Mouse (Mus musculus): ENCODE measurements around the gene Pigt.

Gene Pigt

DNA sequence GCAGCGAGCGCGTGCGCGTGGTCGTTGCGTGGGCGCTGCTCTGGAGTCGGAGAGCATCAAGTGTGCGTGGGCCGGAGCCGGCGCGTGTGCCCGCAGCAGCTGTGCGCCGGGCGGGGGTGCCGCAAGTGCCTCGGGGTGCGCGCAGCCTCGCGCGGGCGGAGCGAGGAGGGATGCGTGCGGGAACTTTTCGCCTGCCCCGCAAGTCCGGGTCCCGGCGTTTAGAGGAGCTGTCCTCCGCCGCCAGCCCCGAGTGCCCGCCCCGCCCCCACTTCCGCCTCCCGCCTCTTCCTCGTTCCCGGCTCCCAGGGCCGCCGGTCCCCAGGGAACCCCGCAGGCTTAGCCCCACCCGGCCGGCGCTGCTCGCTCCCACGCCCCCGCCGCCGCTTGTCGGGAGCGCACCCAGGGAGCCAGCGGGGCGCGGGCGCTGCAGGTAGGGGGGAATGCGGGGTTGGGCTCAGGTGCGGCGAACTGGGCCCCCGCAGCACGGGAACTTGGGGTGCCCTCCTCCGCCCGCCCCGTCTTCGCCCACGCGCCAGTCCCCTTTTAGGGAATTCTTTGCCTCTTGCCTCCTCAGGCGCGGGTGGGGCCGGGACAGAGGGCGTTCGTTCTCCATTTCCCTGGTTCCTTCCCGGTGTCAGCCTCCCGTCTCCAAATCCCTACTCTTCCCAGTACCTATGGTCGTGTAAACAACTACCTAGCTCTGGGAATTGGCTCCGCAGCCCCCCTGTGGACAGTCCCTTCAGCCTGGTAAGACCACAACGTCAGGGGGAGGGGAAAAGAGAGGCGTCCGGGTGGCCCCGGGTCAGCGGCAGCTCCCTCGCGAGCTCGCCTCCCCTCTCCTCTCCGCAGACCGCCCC, 10.8 kb upstream of the Pigt start:
- no peak for DNase-seq (ENCODE audit: extremely low read depth, low read depth)

DNA sequence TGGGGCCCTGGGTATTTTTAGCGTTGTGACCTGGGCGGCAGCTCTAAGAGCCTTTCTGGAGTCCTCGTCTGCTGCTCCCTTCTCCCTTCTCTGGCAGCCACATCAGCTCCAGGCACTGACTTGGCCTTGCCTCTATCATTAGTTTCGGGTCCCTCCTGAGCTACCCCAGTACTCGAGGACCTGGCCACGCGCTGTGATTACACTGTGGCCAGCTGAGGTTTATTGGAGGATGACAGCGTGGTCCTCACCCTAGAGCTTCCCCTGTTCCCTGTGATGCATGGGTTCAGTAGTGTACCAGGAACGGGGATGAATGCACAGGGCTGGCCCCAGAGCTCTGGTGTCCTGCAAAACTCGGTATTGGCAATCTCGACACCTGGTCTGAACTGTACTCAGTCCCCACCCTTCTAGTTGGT, 10.2 kb upstream of the Pigt start:
- DNase-seq (ENCODE audit: extremely low read depth, low read depth), result no peak

DNA sequence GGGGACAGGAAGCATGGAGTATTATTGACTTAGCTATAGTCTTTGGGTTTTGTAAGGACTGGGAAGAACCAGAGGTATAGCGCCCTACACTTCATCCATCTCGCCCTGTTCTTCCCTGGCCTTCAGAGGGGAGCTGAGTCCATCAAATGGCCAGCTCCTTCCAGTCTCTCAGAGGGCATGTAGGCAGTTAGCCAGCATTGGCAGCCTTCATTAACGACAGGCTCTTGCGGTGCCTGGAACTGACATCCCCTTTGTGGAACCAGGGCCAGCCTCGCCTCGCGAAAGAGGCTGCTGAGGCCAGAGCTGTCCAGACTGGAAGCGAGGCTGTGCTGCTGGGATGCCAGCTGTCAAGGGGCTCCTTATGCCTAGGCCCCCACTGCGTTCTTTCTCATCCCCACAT, 9.5 kb upstream of the Pigt start:
- DNase-seq (ENCODE audit: extremely low read depth, low read depth), result no peak

DNA sequence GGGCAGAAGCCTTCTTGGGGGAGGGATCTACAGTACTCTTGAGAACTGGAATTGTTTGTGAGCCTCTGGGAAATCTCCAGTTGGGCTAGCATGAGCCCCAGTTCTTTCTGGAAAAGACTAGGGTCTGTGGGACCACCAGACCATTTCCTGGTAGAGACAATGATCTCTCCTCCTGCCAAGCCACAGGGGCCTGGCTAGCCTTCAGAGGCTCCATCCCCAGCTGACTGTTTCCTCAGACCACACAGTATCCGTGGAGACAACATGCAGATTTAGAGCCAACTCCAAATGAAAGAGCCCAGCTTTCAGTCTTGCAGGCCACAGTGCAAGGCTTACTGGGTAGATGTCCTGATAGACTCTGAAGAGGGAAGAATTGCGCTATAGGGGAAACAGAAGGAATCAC, 3.2 kb upstream of the Pigt start:
- no peak for DNase-seq (ENCODE audit: extremely low read depth, low read depth)

DNA sequence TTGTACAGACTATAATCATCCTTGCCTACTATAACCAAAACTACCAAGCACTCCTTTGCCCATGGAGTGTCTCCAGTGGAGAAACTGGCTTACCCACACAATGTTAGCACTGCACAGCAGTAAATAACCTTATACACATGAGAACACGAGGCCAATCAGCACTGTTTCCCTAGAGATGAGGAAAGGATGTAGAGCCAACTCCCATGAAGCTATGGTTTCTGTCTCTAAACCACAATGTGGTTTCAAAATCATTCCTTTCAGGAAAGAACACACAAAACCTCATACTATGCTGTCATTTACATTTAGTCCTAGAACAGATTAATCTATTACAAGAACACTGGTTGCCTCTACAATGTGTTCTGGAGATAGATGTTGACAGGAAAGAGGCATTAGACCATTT, 989 bp upstream of the Pigt start:
- no peak for DNase-seq (ENCODE audit: extremely low read depth, low read depth)

DNA sequence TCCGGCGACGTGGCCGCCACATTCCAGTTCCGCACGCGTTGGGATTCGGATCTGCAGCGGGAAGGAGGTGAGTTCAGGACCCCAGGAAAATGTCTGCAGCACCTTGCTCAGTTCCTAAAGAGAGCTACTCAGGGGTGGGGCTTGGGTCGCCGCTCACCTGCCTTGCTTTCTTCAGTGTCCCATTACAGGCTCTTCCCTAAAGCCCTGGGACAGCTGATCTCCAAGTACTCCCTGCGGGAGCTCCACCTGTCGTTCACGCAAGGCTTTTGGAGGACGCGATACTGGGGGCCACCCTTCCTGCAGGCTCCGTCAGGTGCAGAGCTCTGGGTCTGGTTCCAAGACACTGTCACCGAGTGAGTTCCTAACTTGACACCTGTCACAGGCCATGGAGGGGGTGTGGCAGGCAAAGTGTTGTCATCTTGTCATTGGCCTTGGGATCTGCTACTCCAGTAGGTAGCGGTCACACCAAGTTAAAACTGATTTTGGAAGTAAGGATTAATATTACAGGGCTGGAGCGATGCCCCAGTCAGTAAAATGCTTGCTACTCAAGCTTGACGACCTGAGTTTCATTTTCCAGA, 460 bp downstream of the Pigt start:
- DNase-seq (ENCODE audit: extremely low read depth, low read depth), result no peak

DNA sequence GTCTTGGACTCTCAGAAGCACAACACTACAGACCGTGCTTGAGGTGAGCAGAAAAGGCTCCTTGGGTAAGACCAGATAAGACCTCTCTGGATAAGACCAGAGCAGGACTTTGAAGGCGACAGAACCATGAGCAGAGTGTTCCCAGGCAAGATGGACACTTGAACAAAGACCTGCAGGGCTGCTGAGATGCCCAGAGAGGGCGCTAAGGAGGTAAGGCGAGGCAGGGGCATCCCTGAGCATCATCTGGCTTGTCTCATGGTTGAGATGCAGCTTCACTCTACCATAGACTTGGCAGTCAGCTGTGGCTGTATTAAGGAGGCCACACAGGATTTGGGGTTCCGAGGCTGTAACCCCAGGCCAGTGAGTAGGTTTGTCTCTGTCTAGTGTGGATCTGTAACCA, 2.0 kb downstream of the Pigt start:
- DNase-seq (ENCODE audit: extremely low read depth, low read depth), result no peak

DNA sequence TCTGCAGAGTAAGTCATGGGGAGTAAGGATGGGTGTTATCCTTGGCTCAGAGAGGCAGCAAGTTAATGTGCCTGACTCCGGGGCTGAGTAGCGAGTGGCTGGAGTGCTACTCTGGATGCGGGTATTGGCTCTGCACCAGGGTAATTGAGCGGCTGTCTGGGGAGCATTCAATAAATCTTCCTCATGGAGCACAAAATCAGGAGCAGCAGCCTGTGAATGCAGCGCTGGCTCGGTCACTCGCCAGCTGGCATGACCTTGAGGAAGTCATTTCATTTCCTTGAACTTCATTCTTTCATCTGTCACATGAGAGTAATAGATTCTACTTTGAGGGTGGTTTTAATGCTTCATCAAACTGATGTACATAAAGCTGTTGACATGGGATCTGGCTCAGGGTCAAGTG, 3.2 kb downstream of the Pigt start:
- DNase-seq (ENCODE audit: extremely low read depth, low read depth), result no peak

DNA sequence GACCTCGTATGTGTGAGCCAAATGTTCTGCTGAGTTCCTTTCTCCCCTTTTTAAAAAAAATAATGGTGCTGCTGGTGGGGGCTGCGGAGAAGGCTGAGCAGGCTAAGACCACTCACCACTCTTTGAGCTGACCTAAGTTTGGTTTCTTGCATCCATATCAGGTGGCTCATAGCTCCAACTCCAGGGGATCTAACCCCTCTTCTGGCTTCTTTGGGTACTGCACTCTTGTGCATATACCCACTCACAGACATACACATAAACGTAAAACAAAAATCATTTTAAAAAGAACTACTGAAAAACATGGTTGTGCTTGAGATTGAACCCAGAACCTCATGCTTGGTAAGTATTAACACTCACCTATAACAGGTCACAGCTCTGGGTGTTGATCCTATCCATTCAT, 7.6 kb downstream of the Pigt start:
- DNase-seq (ENCODE audit: extremely low read depth, low read depth), result no peak

DNA sequence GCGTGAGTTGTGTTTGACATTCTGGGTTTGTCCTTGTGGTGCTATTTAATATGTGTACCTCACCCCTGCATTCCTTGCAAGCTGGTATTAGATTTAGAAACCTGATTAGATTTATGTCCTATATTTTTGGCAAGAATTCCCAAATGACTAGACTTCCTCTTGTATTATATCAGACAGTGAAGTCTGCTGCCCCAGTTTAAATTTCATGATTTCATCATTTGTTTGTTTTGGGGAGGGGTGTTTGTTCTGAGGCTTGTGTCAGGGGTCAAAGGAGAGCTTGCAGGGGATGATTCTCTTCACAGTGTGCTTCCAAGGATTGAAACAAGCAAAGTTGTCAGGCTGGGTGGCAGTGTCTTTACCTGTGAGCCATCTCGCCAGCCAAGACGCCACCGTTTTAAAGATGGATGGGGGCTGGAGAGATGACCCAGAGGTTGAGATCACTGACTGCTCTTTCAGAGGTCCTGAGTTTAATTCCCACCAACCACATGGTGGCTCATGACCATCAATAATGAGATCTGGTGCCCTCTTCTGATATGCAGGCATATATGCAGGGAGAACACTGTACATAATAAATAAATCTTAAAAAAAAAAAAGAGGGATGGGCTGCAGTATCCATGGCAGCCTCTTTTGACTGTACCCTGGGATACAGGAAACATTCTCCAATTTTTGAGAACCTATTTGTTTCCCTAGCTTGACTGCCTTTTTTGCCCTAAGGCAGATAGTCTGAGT, 8.5 kb downstream of the Pigt start:
- no peak for DNase-seq (ENCODE audit: extremely low read depth, low read depth)

DNA sequence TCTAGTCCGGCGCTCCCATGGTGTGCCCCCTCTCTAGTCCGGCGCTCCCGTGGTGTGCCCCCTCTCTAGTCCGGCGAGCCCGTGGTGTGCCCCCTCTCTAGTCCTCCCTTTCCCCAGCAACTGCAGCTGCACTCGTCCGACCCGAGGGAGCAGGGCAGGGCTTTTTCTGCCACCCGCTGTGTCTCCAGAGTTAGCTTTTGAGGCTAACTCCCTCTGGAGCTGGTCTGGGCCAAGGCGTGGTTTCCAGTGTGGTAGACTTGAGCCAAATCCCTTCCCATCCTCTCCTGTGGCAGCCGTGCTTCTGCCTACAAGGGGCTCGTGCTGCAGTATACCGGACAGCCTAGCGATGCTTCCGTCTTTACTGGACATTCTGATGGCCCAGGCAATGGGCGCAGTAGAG, 10.5 kb downstream of the Pigt start:
- no peak for DNase-seq (ENCODE audit: extremely low read depth, low read depth)

DNA sequence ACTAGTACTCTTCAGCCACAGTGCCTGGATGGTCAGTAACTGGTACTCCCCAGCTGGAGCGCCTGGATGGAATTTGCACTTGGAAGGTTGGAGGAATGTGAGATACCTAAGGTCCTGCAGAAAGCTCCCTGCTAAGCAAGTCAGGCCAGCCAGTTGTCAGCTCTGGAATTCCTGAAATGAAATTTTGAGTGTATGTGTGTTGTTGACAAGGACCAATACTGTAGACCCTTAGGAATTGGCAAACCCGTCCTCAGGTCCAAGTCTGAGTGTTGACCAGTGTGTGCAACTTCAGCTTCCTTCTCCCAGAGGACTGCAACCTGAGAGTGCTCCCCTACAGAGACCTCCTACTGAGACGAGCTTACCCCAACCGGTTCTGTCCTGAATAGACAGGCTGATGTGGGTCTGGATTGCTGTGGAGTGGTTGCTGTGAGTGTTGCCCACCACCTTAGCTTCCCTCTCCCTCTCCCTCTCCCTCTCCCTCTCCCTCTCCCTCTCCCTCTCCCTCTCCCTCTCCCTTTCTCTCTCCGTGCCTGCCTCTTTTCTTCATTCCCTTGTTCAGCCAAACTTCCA, 13.4 kb downstream of the Pigt start:
- DNase-seq (ENCODE audit: extremely low read depth, low read depth), result no peak

DNA sequence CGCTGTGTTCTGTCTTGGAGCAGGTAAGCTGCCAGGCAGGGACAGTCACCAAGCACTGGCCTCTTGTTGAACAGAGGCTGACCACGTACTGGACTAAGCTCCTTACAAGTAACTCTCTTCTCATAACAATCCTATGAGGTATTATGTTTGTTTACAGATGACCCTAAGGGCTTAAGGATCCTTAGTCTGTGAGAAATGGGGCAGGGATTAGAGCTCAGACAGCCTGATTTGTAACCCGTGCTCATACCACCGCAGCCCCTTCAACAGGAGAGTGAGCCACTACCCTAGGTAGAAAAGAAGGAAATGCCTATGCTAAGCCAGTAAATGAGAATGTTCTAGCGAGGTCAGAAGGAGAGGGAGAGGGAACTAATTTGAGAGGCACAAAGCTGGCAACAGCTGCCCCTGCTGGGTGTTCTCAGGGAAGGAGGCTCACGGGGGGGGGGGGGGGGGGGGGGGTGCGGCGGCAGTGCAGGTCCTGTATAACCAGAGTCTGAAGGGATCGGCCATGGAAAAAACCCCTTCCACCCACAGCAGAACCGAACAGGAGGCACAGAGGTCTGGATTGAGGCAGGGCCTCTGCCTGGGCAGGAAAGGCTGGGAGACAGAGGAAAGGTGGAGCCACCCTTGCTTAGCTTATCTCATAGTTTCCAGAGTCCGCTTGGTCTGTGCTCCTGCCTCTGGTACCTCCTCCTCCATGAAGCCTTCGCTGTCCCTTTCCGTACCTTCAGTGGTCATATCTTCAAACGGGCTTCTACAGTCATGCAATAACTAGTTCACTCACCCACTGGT, 15.0 kb downstream of the Pigt start:
- no peak for DNase-seq (ENCODE audit: extremely low read depth, low read depth)

DNA sequence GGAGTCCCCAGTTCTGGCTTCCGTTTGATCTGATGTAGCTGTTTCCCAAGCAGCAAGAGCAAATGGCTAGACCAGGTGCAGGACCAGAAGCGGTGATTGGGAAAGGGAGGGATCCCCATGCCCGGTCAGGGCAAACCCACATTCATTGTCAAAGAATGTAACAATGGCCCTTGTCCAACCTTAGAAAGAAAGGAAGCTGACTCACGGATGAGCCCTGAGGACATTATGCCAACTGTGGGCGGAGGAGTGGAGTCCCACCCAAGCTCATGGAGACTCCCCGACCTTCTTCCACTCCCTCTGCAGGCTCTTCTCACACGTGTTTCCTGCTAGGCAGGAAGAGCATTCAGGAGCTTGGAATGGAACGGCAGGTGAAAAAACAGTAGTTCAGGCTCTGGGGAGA, 16.1 kb downstream of the Pigt start:
- DNase-seq (ENCODE audit: extremely low read depth, low read depth), result no peak

DNA sequence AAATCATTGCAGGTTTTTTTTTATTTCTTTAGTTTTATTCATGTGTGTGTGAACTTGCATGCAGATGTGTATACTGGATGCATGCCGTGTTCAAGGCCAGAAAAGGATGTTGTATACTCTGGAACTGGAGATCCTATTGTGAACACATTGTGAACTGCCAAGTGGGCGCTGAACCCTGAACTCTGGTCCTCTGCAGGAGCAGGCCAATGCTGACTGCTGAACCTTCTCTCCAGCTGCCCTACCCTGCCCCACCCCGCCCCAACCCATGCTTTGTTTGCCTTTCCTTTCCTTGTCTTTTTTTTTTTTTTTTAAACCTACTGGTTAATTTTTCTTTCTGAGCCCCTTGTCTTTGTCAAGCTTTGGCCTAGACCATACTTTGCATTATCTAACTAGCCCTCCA, 17.6 kb downstream of the Pigt start:
- DNase-seq (ENCODE audit: extremely low read depth, low read depth), result no peak

DNA sequence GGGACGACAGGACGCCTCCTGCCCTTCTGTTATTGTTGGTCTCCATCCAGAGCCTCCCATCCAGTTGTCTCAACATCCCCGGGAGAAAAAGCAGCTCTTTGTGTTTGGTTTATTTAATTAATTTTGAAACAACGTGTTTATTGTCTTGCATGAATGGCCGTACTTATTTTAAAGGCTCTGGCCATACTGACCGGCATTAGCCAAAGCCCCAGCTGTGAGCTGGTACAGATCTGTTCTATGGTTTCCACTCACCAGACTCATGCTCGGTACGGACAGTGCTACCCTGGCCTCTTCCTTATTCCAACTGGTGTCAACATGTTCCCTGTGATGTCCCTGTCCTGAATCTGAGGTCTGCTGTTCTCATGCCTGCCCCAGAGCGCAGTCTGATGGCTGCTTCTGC, 18.6 kb downstream of the Pigt start:
- no peak for DNase-seq (ENCODE audit: extremely low read depth, low read depth)

DNA sequence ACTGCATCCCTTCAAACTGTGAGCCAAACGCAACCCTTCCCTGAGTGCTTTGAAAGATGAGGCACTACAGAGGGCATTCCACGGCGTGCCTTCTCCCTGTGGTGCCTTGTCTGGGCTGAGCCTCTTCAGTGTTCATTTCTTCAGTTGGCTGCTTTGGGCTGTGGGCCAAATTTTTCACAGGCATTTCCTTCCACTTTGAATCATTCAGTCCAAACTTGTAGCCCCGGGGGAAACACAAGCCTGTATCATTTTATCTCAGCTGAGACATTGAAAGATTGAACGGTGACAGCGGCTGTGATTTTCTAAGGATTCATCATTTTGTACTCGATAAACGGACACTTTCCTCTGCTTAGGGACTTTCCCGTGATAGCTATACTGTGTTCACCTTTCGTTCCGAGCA, 19.3 kb downstream of the Pigt start:
- no peak for DNase-seq (ENCODE audit: extremely low read depth, low read depth)

DNA sequence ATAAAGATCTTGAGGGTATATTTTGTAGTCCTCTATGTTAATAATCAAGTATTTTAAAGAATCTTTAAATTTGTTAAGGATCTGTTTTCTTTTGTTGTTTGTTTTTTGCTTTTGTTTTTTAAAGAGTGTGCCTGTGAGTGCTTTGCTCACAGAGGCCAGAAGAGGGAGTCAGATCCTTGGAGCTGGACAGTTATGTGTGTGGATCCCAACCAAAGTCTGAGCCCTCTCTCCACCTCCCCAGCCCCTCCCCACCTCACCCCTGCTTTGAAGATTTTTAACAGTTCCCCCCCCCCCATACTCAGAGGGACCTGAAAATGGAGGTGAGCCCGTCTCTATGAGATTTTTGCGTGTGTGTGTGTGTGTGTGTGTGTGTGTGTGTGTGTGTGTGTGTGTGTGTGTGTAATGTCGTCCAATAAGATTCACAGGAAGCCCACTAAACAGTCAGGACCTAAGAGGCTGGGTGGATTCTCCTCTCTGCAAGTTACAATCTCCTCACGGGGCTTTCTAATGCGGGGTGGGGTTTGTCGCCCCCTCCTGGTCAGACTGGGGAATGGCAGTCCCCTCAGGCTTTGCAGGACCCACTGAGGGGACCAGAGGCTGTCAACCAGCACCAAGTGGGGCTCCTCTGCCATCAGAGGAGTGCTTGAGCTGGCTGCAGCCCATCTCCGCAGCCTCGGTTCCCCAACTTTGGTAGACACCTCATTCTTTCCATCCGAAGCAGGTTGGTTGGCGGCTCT, 20.3 kb downstream of the Pigt start:
- DNase-seq (ENCODE audit: extremely low read depth, low read depth), result no peak

DNA sequence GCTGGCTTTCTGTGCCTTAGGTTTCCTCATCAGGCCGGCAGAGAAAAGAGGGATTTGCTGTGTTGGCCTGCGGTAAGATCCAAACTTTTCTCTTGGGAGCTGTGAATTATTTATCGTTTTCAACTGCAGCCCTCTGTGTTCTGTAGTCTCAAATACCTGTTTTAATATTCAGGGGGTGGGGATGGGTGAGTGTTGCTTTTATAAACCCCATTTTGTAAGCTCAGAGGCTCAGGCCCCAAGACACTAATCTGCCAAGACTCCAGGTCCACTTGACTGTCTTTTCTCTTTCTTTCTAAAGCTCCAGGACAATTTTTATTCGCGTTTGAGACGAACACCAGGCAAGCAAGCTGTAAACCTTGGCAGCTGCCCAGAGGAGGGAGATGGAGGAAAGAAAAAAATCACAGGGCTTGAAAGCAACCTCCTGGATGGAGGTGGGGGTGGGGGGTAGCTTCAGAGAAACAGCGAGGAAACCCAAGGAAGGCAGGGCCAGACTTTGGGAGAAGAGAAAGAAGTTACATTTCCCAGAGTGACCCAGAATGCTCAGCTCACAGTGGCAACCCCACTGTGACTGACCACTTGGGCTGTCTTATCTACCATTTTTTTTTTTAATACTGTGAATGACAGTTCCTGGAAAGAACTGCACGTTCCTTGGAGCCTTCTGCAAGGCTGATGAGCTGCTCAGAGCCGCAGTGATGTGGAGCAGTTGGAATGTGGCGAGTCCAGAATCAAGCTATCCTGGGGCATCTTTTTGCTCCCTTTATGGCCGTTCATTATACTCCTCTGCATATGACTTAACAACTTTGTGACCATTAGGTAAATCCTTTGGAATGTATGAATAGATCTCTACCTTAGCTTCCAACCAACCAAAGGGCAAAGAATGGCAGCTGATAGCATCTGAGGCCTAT, 21.2 kb downstream of the Pigt start:
- DNase-seq (ENCODE audit: extremely low read depth, low read depth), result no peak

DNA sequence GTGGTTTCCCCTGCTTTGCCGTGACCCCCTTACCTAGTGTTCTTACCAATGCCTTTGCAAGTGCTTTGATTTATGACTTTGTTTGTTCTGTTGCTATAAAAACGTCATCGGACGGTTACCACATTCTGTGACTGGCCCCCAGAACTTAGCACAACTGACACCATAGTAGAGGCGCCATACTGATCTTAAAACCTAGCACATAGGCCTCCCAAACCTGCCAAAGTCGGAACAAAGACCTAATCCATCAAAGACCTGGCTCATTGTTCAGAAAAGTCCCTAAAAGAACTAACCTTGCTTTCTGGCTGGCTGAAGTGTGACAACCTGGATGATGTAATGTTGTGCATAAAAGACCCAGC, 21.8 kb downstream of the Pigt start:
- DNase-seq (ENCODE audit: extremely low read depth, low read depth), result no peak

All from MEL-GATA-1-ER (cell line).